Mouse (Mus musculus) layer of hippocampus, adult 2 months (tissue): Measurements from ENCODE around the gene Rere. TPM values are rescaled to one million over a fixed set of nuclear protein-coding genes. Genes with fewer than 3 reads are reported as not detected.

Experiments used
- DNase-seq, 2 experiments: peaks; one replicate each; pipeline ENCODE4 v3.0.0; 2022; ENCODE audit warnings: low spot score in 2 of 2
- H3K27ac ChIP-seq: fragments of 200-600 bp; 2 replicates; pipeline ENCODE4 v1.8.1; 2022
- H3K4me3 ChIP-seq: fragments of 200-600 bp; 2 replicates; pipeline ENCODE4 v1.8.1; 2022; ENCODE audit warnings: mild to moderate bottlenecking
- CTCF ChIP-seq: fragments of 200-600 bp; conservative IDR thresholded peaks from 2 replicates; pipeline ENCODE4 v1.8.1; 2022; ENCODE audit warnings: antibody characterized with exemption, mild to moderate bottlenecking, moderate library complexity
- total RNA-seq, 2 experiments: library from RNA; stranded (reverse); gene quantifications; 2 replicates each; pipeline ENCODE4 v1.2.3; 2021

Rere gene
- total RNA-seq, 2 experiments from 2014 or later, result 144 to 153 TPM

DNA sequence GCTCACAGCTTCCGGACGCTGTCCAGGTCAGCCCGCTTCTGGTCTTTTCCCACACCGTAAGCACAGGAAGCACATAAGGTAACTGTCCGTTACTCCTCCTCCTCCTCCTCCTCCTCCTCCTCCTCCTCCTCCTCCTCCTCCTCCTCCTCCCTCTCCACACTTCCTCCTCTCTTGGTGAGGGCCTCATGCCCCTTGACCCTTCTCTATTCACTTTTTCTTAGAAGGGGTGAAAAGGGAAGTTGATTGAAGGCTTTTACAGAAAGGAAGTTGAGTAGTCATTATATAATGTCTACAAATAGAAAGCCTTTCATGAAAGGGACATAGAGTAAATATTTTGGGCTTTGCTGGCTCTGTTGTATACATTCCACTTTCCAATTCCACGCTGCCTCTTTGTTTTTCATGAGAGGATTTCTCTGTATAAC, 68.2 kb downstream of the Rere start:
- Histone ChIP-seq H3K27ac (peak overlapping the region; percentile 16; the same call in 1 of the 2 replicates), H3K4me3 (no peak overlapping the region)
- no peak for DNase-seq
- no peak for TF ChIP-seq CTCF

DNA sequence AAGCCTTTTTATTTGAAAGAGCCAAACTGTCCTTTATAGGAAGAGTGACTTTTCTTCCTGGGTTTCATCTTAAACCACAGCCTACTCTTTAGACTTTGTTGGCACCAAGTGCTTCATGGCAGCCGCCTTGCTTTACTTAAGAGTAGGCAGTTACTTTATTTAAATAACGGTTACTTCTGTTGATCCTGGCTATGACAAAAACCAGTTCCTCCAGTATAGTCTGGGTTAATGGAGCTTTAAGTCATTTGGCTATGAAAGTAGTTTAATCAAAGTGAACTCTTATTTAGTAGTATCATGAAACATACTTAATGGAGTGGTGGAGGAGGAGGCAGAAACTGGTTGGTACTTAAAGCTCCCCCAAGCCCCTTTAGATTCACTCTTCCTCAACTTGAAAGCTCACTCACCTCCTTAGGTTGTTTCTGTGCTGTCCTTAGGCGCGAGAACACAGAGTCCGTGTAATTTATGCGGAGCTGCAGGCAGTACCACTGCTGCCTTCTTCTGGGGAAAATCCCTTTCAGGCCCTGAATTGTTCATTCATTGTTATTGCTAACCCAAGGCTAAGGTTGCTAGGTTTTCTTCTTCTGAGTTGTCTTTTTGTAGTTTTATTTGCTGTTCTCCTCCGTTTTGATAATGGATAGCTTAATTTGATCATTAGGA, 70.1 kb downstream of the Rere start:
- no peak overlapping the region for H3K4me3 ChIP-seq
- no peak for DNase-seq
- TF ChIP-seq CTCF, result no peak
- no peak overlapping the region for H3K27ac ChIP-seq

GRCm38 (mm10) chr4:150352736-150353135, 71.3 kb downstream of the Rere start:
- no peak for DNase-seq
- Histone ChIP-seq H3K4me3 (no peak overlapping the region), H3K27ac (no peak overlapping the region)
- no peak for TF ChIP-seq CTCF

GRCm38 (mm10) chr4:150353376-150353900, 72.0 kb downstream of the Rere start:
- TF ChIP-seq CTCF, result no peak
- Histone ChIP-seq H3K27ac (no peak overlapping the region), H3K4me3 (no peak overlapping the region)
- no peak for DNase-seq

DNA sequence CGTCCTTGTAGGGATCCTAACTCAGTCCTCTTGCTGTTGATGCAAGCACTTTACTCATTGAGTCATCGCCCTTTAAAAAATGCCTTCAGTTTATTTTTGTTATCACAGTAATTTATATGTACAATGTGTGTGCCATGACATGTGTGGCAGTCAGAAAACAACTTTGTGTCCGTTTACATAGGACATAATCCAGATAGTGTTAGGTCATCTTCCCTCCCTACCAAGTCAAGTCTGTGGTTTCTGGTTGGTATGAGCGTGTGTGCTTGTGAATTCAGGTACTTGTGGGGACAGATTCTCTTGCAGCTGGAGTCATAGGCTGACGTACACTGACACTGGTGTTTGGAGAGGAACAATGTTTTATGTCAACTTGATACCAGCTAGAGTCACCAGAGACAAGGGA, 74.4 kb downstream of the Rere start:
- no peak for DNase-seq
- Histone ChIP-seq H3K27ac (no peak overlapping the region), H3K4me3 (no peak overlapping the region)
- TF ChIP-seq CTCF, result no peak

DNA sequence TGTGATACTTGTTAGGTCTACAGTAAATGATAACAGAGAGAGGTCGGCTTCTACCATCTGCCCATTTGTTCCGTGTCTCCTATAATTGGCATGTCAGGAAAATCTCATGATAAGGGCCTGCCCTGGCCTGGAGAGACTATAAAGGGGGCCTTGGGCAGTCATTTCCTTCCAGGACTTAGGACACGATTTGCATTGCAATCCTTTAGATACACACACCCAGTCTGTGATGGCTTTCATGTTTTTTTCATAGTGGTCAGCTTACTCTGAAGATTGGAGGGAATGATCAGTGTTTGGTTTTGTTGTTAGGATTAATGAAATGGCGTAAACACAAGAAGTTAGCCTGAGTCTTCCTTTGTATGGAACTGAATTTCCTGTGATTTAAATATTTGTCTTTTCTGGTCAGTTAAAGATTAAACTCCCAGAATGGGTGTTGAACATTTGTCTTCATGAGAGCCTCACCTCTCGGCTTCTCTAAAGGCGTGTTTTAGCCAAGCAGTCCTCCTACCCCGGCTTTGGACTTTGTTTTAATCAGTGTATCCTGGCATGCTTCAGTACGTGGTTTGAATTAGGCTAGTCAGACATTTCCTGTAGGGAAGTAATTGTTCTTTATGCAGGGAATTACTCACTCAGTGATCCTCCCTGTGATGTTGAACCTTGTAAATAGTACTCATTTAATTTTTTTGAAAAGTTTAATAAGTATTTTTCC, 80.7 kb downstream of the Rere start:
- no peak for DNase-seq
- no peak for TF ChIP-seq CTCF
- H3K4me3 ChIP-seq, result no peak overlapping the region
- no peak overlapping the region for H3K27ac ChIP-seq

DNA sequence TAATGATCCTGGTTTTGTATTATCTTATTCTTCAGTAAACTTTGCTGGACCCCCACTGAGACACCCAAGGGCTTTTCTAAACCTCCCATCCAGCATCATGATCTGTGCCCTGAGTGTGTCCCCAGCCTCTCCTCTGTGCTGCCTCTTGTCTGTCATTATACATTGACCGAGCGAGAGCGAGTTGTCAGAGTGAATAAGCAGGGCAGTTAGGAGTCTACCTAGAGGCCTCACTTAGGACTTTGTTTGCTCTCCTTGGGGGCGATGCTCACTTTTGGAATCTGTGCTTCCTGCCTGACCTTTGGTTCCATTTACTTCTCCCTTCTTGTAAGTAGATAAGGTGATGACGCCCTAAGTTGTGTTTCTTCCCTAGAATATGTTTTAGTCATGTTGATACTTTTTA, 81.4 kb downstream of the Rere start:
- TF ChIP-seq CTCF, result no peak
- no peak for DNase-seq
- Histone ChIP-seq H3K4me3 (no peak overlapping the region), H3K27ac (no peak overlapping the region)

GRCm38 (mm10) chr4:150364786-150365185, 83.3 kb downstream of the Rere start:
- H3K4me3 ChIP-seq, result no peak overlapping the region
- DNase-seq, result no peak
- TF ChIP-seq CTCF, result no peak
- no peak overlapping the region for H3K27ac ChIP-seq

DNA sequence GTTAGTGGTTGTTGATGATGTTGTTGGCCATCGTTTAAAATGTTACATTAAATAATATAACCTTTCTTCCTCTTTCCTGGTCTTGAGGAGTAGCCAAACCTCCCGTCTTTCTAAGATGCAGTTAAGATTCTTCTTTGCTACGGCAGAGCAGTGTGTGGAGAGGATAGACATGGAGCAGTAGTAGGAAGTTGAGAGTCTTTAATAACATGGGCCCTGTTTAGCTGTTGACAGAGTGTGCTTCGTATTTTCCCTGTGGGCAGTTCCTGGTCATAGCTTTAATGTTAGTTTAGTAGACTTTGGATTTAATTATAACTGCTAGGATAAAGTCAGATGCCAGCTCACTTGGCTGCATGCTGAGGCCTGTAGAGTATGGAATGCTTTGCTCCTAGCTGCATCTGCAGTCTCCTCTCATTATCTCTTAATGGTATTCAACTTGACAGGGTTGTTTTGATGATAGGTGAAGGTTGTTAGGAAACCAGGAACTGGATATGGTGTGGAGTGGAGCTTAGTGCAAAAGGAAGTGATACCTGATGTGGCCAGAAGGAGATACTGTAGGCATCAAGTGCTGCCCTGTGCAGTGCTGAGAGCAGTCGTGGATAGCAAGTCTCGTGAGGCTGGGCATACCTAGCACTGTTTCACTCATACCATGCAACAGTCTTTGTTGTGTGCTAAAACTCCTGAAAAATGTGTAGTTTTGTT, 85.2 kb downstream of the Rere start:
- Histone ChIP-seq H3K27ac (no peak overlapping the region), H3K4me3 (no peak overlapping the region)
- no peak for DNase-seq
- TF ChIP-seq CTCF, result peak; percentile 50

GRCm38 (mm10) chr4:150371580-150372380, 90.3 kb downstream of the Rere start:
- DNase-seq, result peak; percentile 39 to 71

GRCm38 (mm10) chr4:150372631-150373041, 91.2 kb downstream of the Rere start:
- no peak for DNase-seq
- Histone ChIP-seq H3K4me3 (no peak overlapping the region), H3K27ac (peak overlapping the region; percentile 65; the same call in 1 of the 2 replicates)
- no peak for TF ChIP-seq CTCF

More at GRCm38 (mm10) chr4:150371580-150372380, 90.3 kb downstream of the Rere start:
- TF ChIP-seq CTCF, result peak; percentile 10
- Histone ChIP-seq H3K4me3 (peak overlapping the region; percentile 65), H3K27ac (peak overlapping the region; percentile 81)
